Mouse (Mus musculus): ENCODE measurements around the gene Kif17. TPM values are rescaled to one million over a fixed set of nuclear protein-coding genes. Genes with fewer than 3 reads are reported as not detected.
"Not testable (repeated sequence)": the region's sequence is repeated elsewhere in the genome, so short reads cannot be mapped to it uniquely, and the experiment has no call there.

The Kif17 gene
- total RNA-seq, 2 experiments from 2014 or later: 14.6 to 15.0 TPM

- no peak for DNase-seq (ENCODE audit: low spot score in 2 of 2)
Measured at GRCm38 (mm10) chr4:138311595-138311994, 61.4 kb downstream of the Kif17 start.

GRCm38 (mm10) chr4:138312105-138312504, 61.9 kb downstream of the Kif17 start:
- DNase-seq (ENCODE audit: low spot score in 2 of 2): no peak

- DNase-seq (ENCODE audit: low spot score in 2 of 2): no peak
Measured at GRCm38 (mm10) chr4:138313021-138313420, 62.8 kb downstream of the Kif17 start.

- DNase-seq (ENCODE audit: low spot score in 2 of 2): no peak
Measured at GRCm38 (mm10) chr4:138313795-138314194, 63.6 kb downstream of the Kif17 start.

GRCm38 (mm10) chr4:138315781-138316180, 65.5 kb downstream of the Kif17 start:
- DNase-seq (ENCODE audit: low spot score in 2 of 2): no peak

- no peak for DNase-seq (ENCODE audit: low spot score in 2 of 2)
Measured at GRCm38 (mm10) chr4:138316369-138316768, 66.1 kb downstream of the Kif17 start.

- peak; percentile 56 to 58 for DNase-seq (ENCODE audit: low spot score in 2 of 2)
Measured at GRCm38 (mm10) chr4:138318509-138319266, 68.5 kb downstream of the Kif17 start.

- DNase-seq (ENCODE audit: low spot score in 2 of 2): peak; percentile 87 to 88
Measured at GRCm38 (mm10) chr4:138319508-138319907, 69.3 kb downstream of the Kif17 start.

- no peak for DNase-seq (ENCODE audit: low spot score in 2 of 2)
Measured at GRCm38 (mm10) chr4:138320711-138321110, 70.5 kb downstream of the Kif17 start.

- no peak for DNase-seq (ENCODE audit: low spot score in 2 of 2)
Measured at GRCm38 (mm10) chr4:138321488-138321887, 71.3 kb downstream of the Kif17 start.

- no peak for DNase-seq (ENCODE audit: low spot score in 2 of 2)
Measured at GRCm38 (mm10) chr4:138322692-138323091, 72.5 kb downstream of the Kif17 start.

- DNase-seq (ENCODE audit: low spot score in 2 of 2): no peak
Measured at GRCm38 (mm10) chr4:138323753-138324152, 73.5 kb downstream of the Kif17 start.

- no peak for DNase-seq (ENCODE audit: low spot score in 2 of 2)
Measured at GRCm38 (mm10) chr4:138324451-138324850, 74.2 kb downstream of the Kif17 start.

GRCm38 (mm10) chr4:138325466-138326076, 75.3 kb downstream of the Kif17 start:
- DNase-seq (ENCODE audit: low spot score in 2 of 2): peak; percentile 88 to 92

GRCm38 (mm10) chr4:138326077-138326695, 76.0 kb downstream of the Kif17 start, which contains the start of gene Pink1:
TSS of gene Pink1 (minus strand) at chr4:138326307.
- peak; percentile 91 for DNase-seq (ENCODE audit: low spot score in 2 of 2)

GRCm38 (mm10) chr4:138327155-138327554, 76.9 kb downstream of the Kif17 start:
- DNase-seq (ENCODE audit: low spot score in 2 of 2): not testable (repeated sequence)

GRCm38 (mm10) chr4:138327891-138328470, 77.7 kb downstream of the Kif17 start:
- no peak for DNase-seq (ENCODE audit: low spot score in 2 of 2)

GRCm38 (mm10) chr4:138330264-138330671, 80.0 kb downstream of the Kif17 start:
- no peak for DNase-seq (ENCODE audit: low spot score in 2 of 2)

GRCm38 (mm10) chr4:138331647-138332046, 81.4 kb downstream of the Kif17 start:
- DNase-seq (ENCODE audit: low spot score in 2 of 2): no peak

GRCm38 (mm10) chr4:138333135-138333534, 82.9 kb downstream of the Kif17 start:
- DNase-seq (ENCODE audit: low spot score in 2 of 2): no peak

- no peak for DNase-seq (ENCODE audit: low spot score in 2 of 2)
Measured at GRCm38 (mm10) chr4:138335036-138335435, 84.8 kb downstream of the Kif17 start.

- no peak for DNase-seq (ENCODE audit: low spot score in 2 of 2)
Measured at GRCm38 (mm10) chr4:138335648-138336047, 85.4 kb downstream of the Kif17 start.
